In the genomic region with DNA sequence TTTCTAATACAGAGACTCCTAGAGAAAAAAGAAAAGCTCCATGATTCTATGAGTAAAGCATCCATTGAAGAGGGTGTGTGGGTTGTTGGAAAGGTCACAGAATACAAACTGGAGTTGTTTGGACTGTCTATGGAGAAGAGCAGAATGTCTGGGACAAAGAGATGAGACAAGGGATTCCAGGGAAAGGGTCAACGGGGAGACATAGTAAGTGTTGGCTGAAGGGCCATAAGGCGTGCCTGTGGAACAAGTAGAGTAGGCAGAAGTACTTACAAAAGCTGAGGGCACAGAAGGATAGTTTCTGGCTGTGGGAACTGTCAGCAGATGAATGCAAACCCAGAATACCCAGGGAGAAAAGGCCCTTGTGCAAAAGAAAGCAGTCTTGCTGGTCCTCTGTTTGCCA, we compare ENCODE assay signal across 26 mouse cellular contexts.
A peak's percentile ranks its signal among the peaks of the same experiment; 100 is the strongest.
DNase-seq lines count a peak whose midpoint lies in the region; ATAC-seq lines count a peak whose summit lies in the region.
"Had no signal": no experiment of that assay in that cellular context is flagged by ENCODE, and none has a peak within 500 bp of the region (broad histone marks: within the 10 kb centered on the region; RNA-seq: fewer than 3 reads in every experiment).

No protein-coding gene starts in this region.

- no peak overlapping the region for H3K27ac ChIP-seq in neural tube, embryonic 12.5 days
- no peak overlapping the region for H3K27ac ChIP-seq in hindbrain, embryonic 10.5 days
- no peak overlapping the region for H3K27ac ChIP-seq in hindbrain, embryonic 16.5 days (ENCODE audit: low read depth, low read length)
- H3K27ac ChIP-seq in kidney, embryonic 15.5 days, result no peak overlapping the region
- H3K27ac ChIP-seq: heart, adult 2 months; heart, embryonic 13.5 days; left cerebral cortex, adult 2 months; liver, embryonic 14.5 days had no signal

- WGBS in neural tube, embryonic 12.5 days, result 32% methylated on average over 2 of the region's 2 CpGs
- 51% methylated on average over 2 of the region's 2 CpGs for WGBS in hindbrain, embryonic 10.5 days
- 33% methylated on average over 2 of the region's 2 CpGs for WGBS in hindbrain, embryonic 16.5 days
- 38% methylated on average over 2 of the region's 2 CpGs for WGBS in kidney, embryonic 15.5 days

- no peaks in the 10 kb centered on the region for H3K4me1 ChIP-seq in neural tube, embryonic 12.5 days
- peaks cover 7% of the 10 kb centered on the region; the same call in 1 of the 2 replicates for H3K4me1 ChIP-seq in hindbrain, embryonic 10.5 days (replicated peaks)
- no peaks in the 10 kb centered on the region for H3K4me1 ChIP-seq in hindbrain, embryonic 16.5 days (ENCODE audit: control insufficient read depth, insufficient read depth, low read depth, low read length)
- H3K4me1 ChIP-seq in kidney, embryonic 15.5 days, result no peaks in the 10 kb centered on the region
- H3K4me1 ChIP-seq: heart, embryonic 13.5 days; megakaryocyte, embryonic 14.5 days had no signal

- H3K27me3 ChIP-seq in neural tube, embryonic 12.5 days (replicated peaks), result no peaks in the 10 kb centered on the region
- H3K27me3 ChIP-seq in hindbrain, embryonic 10.5 days (ENCODE audit: insufficient read depth, poor library complexity, severe bottlenecking), result no peaks in the 10 kb centered on the region
- H3K27me3 ChIP-seq in hindbrain, embryonic 16.5 days (replicated peaks; ENCODE audit: control insufficient read depth, insufficient read depth, low read length), result no peaks in the 10 kb centered on the region
- H3K27me3 ChIP-seq in kidney, embryonic 15.5 days, result no peaks in the 10 kb centered on the region
- H3K27me3 ChIP-seq: heart, embryonic 13.5 days; megakaryocyte, embryonic 14.5 days had no signal

- no peak overlapping the region for H3K4me2 ChIP-seq in neural tube, embryonic 12.5 days (replicated peaks)
- no peak overlapping the region for H3K4me2 ChIP-seq in hindbrain, embryonic 16.5 days (ENCODE audit: low read length)
- no peak overlapping the region for H3K4me2 ChIP-seq in kidney, embryonic 15.5 days
- H3K4me2 ChIP-seq: heart, embryonic 13.5 days; lung, embryonic 14.5 days had no signal

- H3K9me3 ChIP-seq in neural tube, embryonic 12.5 days, result no peaks in the 10 kb centered on the region
- no peaks in the 10 kb centered on the region for H3K9me3 ChIP-seq in hindbrain, embryonic 10.5 days
- no peaks in the 10 kb centered on the region for H3K9me3 ChIP-seq in hindbrain, embryonic 16.5 days (ENCODE audit: control insufficient read depth, low read length)
- H3K9me3 ChIP-seq in kidney, embryonic 15.5 days (replicated peaks), result no peaks in the 10 kb centered on the region
- H3K9me3 ChIP-seq: heart, embryonic 13.5 days had no signal

- no peak overlapping the region for H3K9ac ChIP-seq in neural tube, embryonic 12.5 days
- H3K9ac ChIP-seq in hindbrain, embryonic 16.5 days (ENCODE audit: low read depth, low read length), result no peak overlapping the region
- no peak overlapping the region for H3K9ac ChIP-seq in kidney, embryonic 15.5 days
- H3K9ac ChIP-seq: heart, embryonic 13.5 days; liver, embryonic 14.5 days; lung, embryonic 14.5 days had no signal

- no peaks in the 10 kb centered on the region for H3K36me3 ChIP-seq in neural tube, embryonic 12.5 days
- H3K36me3 ChIP-seq in hindbrain, embryonic 10.5 days, result no peaks in the 10 kb centered on the region
- H3K36me3 ChIP-seq in hindbrain, embryonic 16.5 days (ENCODE audit: control insufficient read depth, insufficient read depth, low read length), result no peaks in the 10 kb centered on the region
- no peaks in the 10 kb centered on the region for H3K36me3 ChIP-seq in kidney, embryonic 15.5 days
- H3K36me3 ChIP-seq: heart, embryonic 13.5 days had no signal

- no peak for DNase-seq in neural tube, embryonic 10.5 days (ENCODE audit: extremely low spot score, low spot score)
- peak; percentile 25 for DNase-seq in hindbrain, embryonic 10.5 days (ENCODE audit: low spot score)
- DNase-seq in adrenal gland, postnatal 36 days, result no peak
- DNase-seq in thymus, postnatal 0 days (ENCODE audit: low spot score), result no peak
- DNase-seq: adrenal gland, postnatal 14 days; cerebellum, postnatal 10 days; gastrocnemius, postnatal 14 days; heart, adult 2 months; heart, postnatal 14 days; kidney, adult 11 months; layer of hippocampus, adult 9-11 months; lung, embryonic 14.5 days; lung, postnatal 36 days; midbrain, embryonic 14.5 days; right cerebral cortex, postnatal 4 days; thymus, postnatal 4 days had no signal

- H3K4me3 ChIP-seq in neural tube, embryonic 12.5 days, result no peak overlapping the region
- H3K4me3 ChIP-seq in hindbrain, embryonic 10.5 days, result no peak overlapping the region
- H3K4me3 ChIP-seq in hindbrain, embryonic 16.5 days (ENCODE audit: low read length), result no peak overlapping the region
- no peak overlapping the region for H3K4me3 ChIP-seq in kidney, embryonic 15.5 days (replicated peaks)
- H3K4me3 ChIP-seq: heart, adult 2 months; heart, embryonic 13.5 days; left cerebral cortex, adult 2 months; megakaryocyte, embryonic 14.5 days; myocyte had no signal

- peak; percentile 70; the same call in 1 of the 2 replicates for ATAC-seq in neural tube, embryonic 12.5 days (ENCODE audit: low FRiP score, low read depth)
- ATAC-seq in hindbrain, embryonic 16.5 days, result peak; percentile 48; the same call in 1 of the 2 replicates
- no peak for ATAC-seq in kidney, embryonic 15.5 days (replicated peaks; ENCODE audit: low FRiP score)
- ATAC-seq: activated CD4-positive, CD25-positive, alpha-beta regulatory T cell, adult 4 months; forebrain, embryonic 16.5 days had no signal
